ENCODE assay signal across 8 mouse cellular contexts in genomic region chr17:36958884-36959283, GRCm38 (mm10). TPM values are rescaled to one million over a fixed set of nuclear protein-coding genes. Genes with fewer than 3 reads are reported as not detected.
DNase-seq lines count a peak whose midpoint lies in the region; ATAC-seq and TF ChIP-seq lines count a peak whose summit lies in the region.

No protein-coding gene starts in this region.

- H3K36me3 ChIP-seq in heart, embryonic 13.5 days: peaks cover 26% of the 10 kb centered on the region
- H3K36me3 ChIP-seq in ES-E14 (ENCODE audit: control insufficient read depth, insufficient read depth, low read length, poor library complexity, severe bottlenecking): no peaks in the 10 kb centered on the region
- H3K36me3 ChIP-seq in forebrain, embryonic 15.5 days: peaks cover 12% of the 10 kb centered on the region; the same call in 1 of the 2 replicates
- 0 out of 2 replicates have a peak, but pooled peaks cover 10% of the 10 kb centered on the region for H3K36me3 ChIP-seq in liver, embryonic 15.5 days (replicated peaks)

- H3K9me3 ChIP-seq in heart, embryonic 13.5 days: no peaks in the 10 kb centered on the region
- H3K9me3 ChIP-seq in ES-E14 (ENCODE audit: control insufficient read depth, insufficient read depth, low read depth, low read length): no peaks in the 10 kb centered on the region
- H3K9me3 ChIP-seq in forebrain, embryonic 15.5 days: no peaks in the 10 kb centered on the region
- no peaks in the 10 kb centered on the region for H3K9me3 ChIP-seq in liver, embryonic 15.5 days (replicated peaks)

- peak overlapping the region; percentile 82 for H3K4me3 ChIP-seq in heart, embryonic 13.5 days
- peak overlapping the region; percentile 85 to 88 for H3K4me3 ChIP-seq in ES-E14 (ENCODE audit: insufficient read depth in 1 of 2, low read depth in 1 of 2, low read length in 2 of 2, poor library complexity in 1 of 2, severe bottlenecking in 1 of 2)
- peak overlapping the region; percentile 53 for H3K4me3 ChIP-seq in forebrain, embryonic 15.5 days
- peak overlapping the region; percentile 72 for H3K4me3 ChIP-seq in liver, embryonic 15.5 days (replicated peaks)

- peak overlapping the region; percentile 90 for H3K4me2 ChIP-seq in heart, embryonic 13.5 days
- peak overlapping the region; percentile 72 for H3K4me2 ChIP-seq in forebrain, embryonic 15.5 days (replicated peaks)
- peak overlapping the region; percentile 79 for H3K4me2 ChIP-seq in liver, embryonic 15.5 days

- DNase-seq in heart, adult 18-20 months: no peak
- no peak for DNase-seq in ES-E14 (ENCODE audit: low read depth, low spot score)
- no peak for DNase-seq in yolk sac, embryonic 10.5 days (ENCODE audit: low spot score)
- DNase-seq in ovary, postnatal 10 days (ENCODE audit: low spot score): no peak
- no peak for DNase-seq in right cerebral cortex, postnatal 14 days

- in situ Hi-C loops in ES-E14 (cut with MboI; ENCODE audit: low sequenced_read_pairs in 2 of 2, unreplicated experiment in 2 of 2): no loop called here

- 12% methylated on average over 12 of the region's 12 CpGs for WGBS in heart, embryonic 13.5 days
- WGBS in forebrain, embryonic 15.5 days: 7% methylated on average over 12 of the region's 12 CpGs
- WGBS in liver, embryonic 15.5 days (ENCODE audit: insufficient replicate concordance): 14% methylated on average over 12 of the region's 12 CpGs

- H3K27me3 ChIP-seq in heart, embryonic 13.5 days (replicated peaks): no peaks in the 10 kb centered on the region
- no peaks in the 10 kb centered on the region for H3K27me3 ChIP-seq in forebrain, embryonic 15.5 days
- no peaks in the 10 kb centered on the region for H3K27me3 ChIP-seq in liver, embryonic 15.5 days

- ATAC-seq in heart, embryonic 13.5 days (ENCODE audit: extremely low read depth, insufficient number of reproducible peaks, low FRiP score, low TSS enrichment): no peak
- no peak; the same call in 1 of the 2 replicates for ATAC-seq in forebrain, embryonic 15.5 days (replicated peaks)
- ATAC-seq in liver, embryonic 15.5 days (ENCODE audit: insufficient read depth): no peak

- peaks cover 17% of the 10 kb centered on the region for H3K4me1 ChIP-seq in heart, embryonic 13.5 days
- peaks cover 2 to 4% of the 10 kb centered on the region in 2 experiments; a peak in 1 of 4 replicates for H3K4me1 ChIP-seq in ES-E14 (ENCODE audit: control insufficient read depth in 2 of 2, insufficient read depth in 2 of 2, low read length in 2 of 2, poor library complexity in 1 of 2)
- H3K4me1 ChIP-seq in forebrain, embryonic 15.5 days: peaks cover 20% of the 10 kb centered on the region
- H3K4me1 ChIP-seq in liver, embryonic 15.5 days (replicated peaks): peaks cover 20% of the 10 kb centered on the region

- peak overlapping the region; percentile 86 for H3K27ac ChIP-seq in heart, embryonic 13.5 days (replicated peaks)
- peak overlapping the region; percentile 32 for H3K27ac ChIP-seq in ES-E14 (ENCODE audit: insufficient read depth, low read depth, low read length, poor library complexity, severe bottlenecking)
- peak overlapping the region; percentile 73 for H3K27ac ChIP-seq in forebrain, embryonic 15.5 days (replicated peaks)
- H3K27ac ChIP-seq in liver, embryonic 15.5 days (replicated peaks): peak overlapping the region; percentile 60

- H3K9ac ChIP-seq in heart, embryonic 13.5 days: peak overlapping the region; percentile 89
- peak overlapping the region; percentile 85 for H3K9ac ChIP-seq in ES-E14 (ENCODE audit: insufficient read depth, low read depth, low read length, poor library complexity, severe bottlenecking)
- peak overlapping the region; percentile 70 for H3K9ac ChIP-seq in forebrain, embryonic 15.5 days (replicated peaks)
- H3K9ac ChIP-seq in liver, embryonic 15.5 days: peak overlapping the region; percentile 70

TF ChIP-seq in ES-E14, 5 proteins besides CTCF, POLR2A, EP300 and RAD21:
- TF ChIP-seq ZC3H11A (IDR thresholded peaks at IDR 0.05; ENCODE audit: borderline replicate concordance, low read depth, low read length) (no peak), MAFK (IDR thresholded peaks at IDR 0.05; ENCODE audit: insufficient read depth, low read depth, low read length) (no peak), CHD2 (IDR thresholded peaks at IDR 0.05; ENCODE audit: low read depth, low read length) (no peak), HCFC1 (IDR thresholded peaks at IDR 0.05; ENCODE audit: borderline replicate concordance, insufficient read depth, low read length) (no peak), ZNF384 (IDR thresholded peaks at IDR 0.05; ENCODE audit: low read depth, low read length) (no peak)

RNA-seq across cellular contexts. Expression of gene Znrd1as, which starts 0.5 kb away (rescaled TPM):
- 6.2 and 7.2 TPM in 2 replicates for polyA plus RNA-seq in heart, embryonic 13.5 days (2015; fragmentation: Nextera tagmentation; extraction: Ambion mirVana)
- total RNA-seq in heart, adult 18-20 months (2021): 10 to 100 TPM; 15.1 to 16.2 TPM
- 13.8 and 15.1 TPM in 2 replicates for total RNA-seq in ES-E14 (2012; rRNA removed)
- polyA plus RNA-seq in forebrain, embryonic 15.5 days (2015; fragmentation: Nextera tagmentation; extraction: Ambion mirVana): 5.1 and 5.9 TPM in 2 replicates
- polyA plus RNA-seq in liver, embryonic 15.5 days (2015; fragmentation: Nextera tagmentation; extraction: Ambion mirVana): 2.2 and 2.5 TPM in 2 replicates

RNA-seq across cellular contexts. Expression of gene Znrd1, which starts 0.5 kb away (rescaled TPM):
- 39.2 and 45.8 TPM in 2 replicates for polyA plus RNA-seq in heart, embryonic 13.5 days (2015; fragmentation: Nextera tagmentation; extraction: Ambion mirVana)
- 10 to 100 TPM; 29.1 to 31.1 TPM for total RNA-seq in heart, adult 18-20 months (2021)
- total RNA-seq in ES-E14 (2012; rRNA removed): 74.5 and 81.0 TPM in 2 replicates
- 71.2 and 74.1 TPM in 2 replicates for polyA plus RNA-seq in forebrain, embryonic 15.5 days (2015; fragmentation: Nextera tagmentation; extraction: Ambion mirVana)
- polyA plus RNA-seq in liver, embryonic 15.5 days (2015; fragmentation: Nextera tagmentation; extraction: Ambion mirVana): 18.7 and 21.5 TPM in 2 replicates

RNA-seq across cellular contexts. Expression of gene Ppp1r11, which starts 7.3 kb away (rescaled TPM):
- polyA plus RNA-seq in heart, embryonic 13.5 days (2015; fragmentation: Nextera tagmentation; extraction: Ambion mirVana): 78.0 and 90.7 TPM in 2 replicates
- total RNA-seq in heart, adult 18-20 months (2021): 100 to 1,000 TPM in 1 of 2 experiments, 10 to 100 TPM in 1; 95.7 to 113 TPM
- 76.4 and 108 TPM in 2 replicates for total RNA-seq in ES-E14 (2012; rRNA removed)
- polyA plus RNA-seq in forebrain, embryonic 15.5 days (2015; fragmentation: Nextera tagmentation; extraction: Ambion mirVana): 156 and 164 TPM in 2 replicates
- 25.7 and 30.8 TPM in 2 replicates for polyA plus RNA-seq in liver, embryonic 15.5 days (2015; fragmentation: Nextera tagmentation; extraction: Ambion mirVana)

RNA-seq across cellular contexts. Expression of gene Rnf39, which starts 16.2 kb away (rescaled TPM):
- 0.17 and 0.28 TPM in 2 replicates for polyA plus RNA-seq in heart, embryonic 13.5 days (2015; fragmentation: Nextera tagmentation; extraction: Ambion mirVana)
- total RNA-seq in heart, adult 18-20 months (2021): under 1 TPM; 0.72 to 0.87 TPM
- 1.9 and 2.4 TPM in 2 replicates for total RNA-seq in ES-E14 (2012; rRNA removed)
- polyA plus RNA-seq in forebrain, embryonic 15.5 days (2015; fragmentation: Nextera tagmentation; extraction: Ambion mirVana): 0.78 and 0.80 TPM in 2 replicates
- polyA plus RNA-seq in liver, embryonic 15.5 days (2015; fragmentation: Nextera tagmentation; extraction: Ambion mirVana): 0.14 and 0.20 TPM in 2 replicates

RNA-seq across cellular contexts. Expression of gene 2410137M14Rik, which starts 22.2 kb away (rescaled TPM):
- not detected in 2 replicates for polyA plus RNA-seq in heart, embryonic 13.5 days (2015; fragmentation: Nextera tagmentation; extraction: Ambion mirVana)
- total RNA-seq in heart, adult 18-20 months (2021): 1 to 10 TPM in 1 of 2 experiments, under 1 TPM in 1; 0.90 to 1.0 TPM
- 14.8 and 16.9 TPM in 2 replicates for total RNA-seq in ES-E14 (2012; rRNA removed)
- polyA plus RNA-seq in forebrain, embryonic 15.5 days (2015; fragmentation: Nextera tagmentation; extraction: Ambion mirVana): 0.37 TPM in 1 of 2 replicates, not detected in the other
- polyA plus RNA-seq in liver, embryonic 15.5 days (2015; fragmentation: Nextera tagmentation; extraction: Ambion mirVana): not detected in 2 replicates

Comparison
In these comparisons a context has a peak if more than half of its experiments do, and no peak if none do; other contexts are left out.
1. H3K27ac ChIP-seq: peak in every context shown above with its lines; median percentile 86 in heart, embryonic 13.5 days; 73 in forebrain, embryonic 15.5 days; 60 in liver, embryonic 15.5 days; 32 in ES-E14.